Mouse (Mus musculus): ENCODE data around the gene Fndc3a. TPM values are rescaled to one million over a fixed set of nuclear protein-coding genes. Genes with fewer than 3 reads are reported as not detected.

Gene Fndc3a
- 10 to 100 TPM; 52.8 to 52.9 TPM for total RNA-seq (2021)

- intact Hi-C loops (cut with DNase I), result loop anchor here (2.0 to 10.0 kb wide), 2 partner anchors 107 to 275 kb away; no protein-coding TSS in a partner anchor
- peak; percentile 87 to 89 for DNase-seq (ENCODE audit: low spot score in 2 of 2)
Observed at GRCm38 (mm10) chr14:72709710-72710340, at the start of gene Fndc3a. Gene Fndc3a, minus strand, starts transcription at chr14:72710003.

- intact Hi-C loops (cut with DNase I), result no loop called here
- no peak for DNase-seq (ENCODE audit: low spot score in 2 of 2)
Observed at GRCm38 (mm10) chr14:72752893-72753292, 43.1 kb upstream of the Fndc3a start.

GRCm38 (mm10) chr14:72750426-72751182 lies 40.8 kb upstream of the Fndc3a start:
- no peak for DNase-seq (ENCODE audit: low spot score in 2 of 2)
- intact Hi-C loops (cut with DNase I), result no loop called here

- intact Hi-C loops (cut with DNase I), result no loop called here
- no peak for DNase-seq (ENCODE audit: low spot score in 2 of 2)
Observed at GRCm38 (mm10) chr14:72748331-72748730, 38.5 kb upstream of the Fndc3a start.

- intact Hi-C loops (cut with DNase I), result no loop called here
- no peak for DNase-seq (ENCODE audit: low spot score in 2 of 2)
Observed at GRCm38 (mm10) chr14:72741667-72742066, 31.9 kb upstream of the Fndc3a start.

GRCm38 (mm10) chr14:72740336-72740735 lies 30.5 kb upstream of the Fndc3a start:
- intact Hi-C loops (cut with DNase I), result no loop called here

GRCm38 (mm10) chr14:72739484-72740208 lies 29.8 kb upstream of the Fndc3a start:
- DNase-seq (ENCODE audit: low spot score in 2 of 2), result no peak
- intact Hi-C loops (cut with DNase I), result no loop called here

More at GRCm38 (mm10) chr14:72740336-72740735, 30.5 kb upstream of the Fndc3a start:
- no peak for DNase-seq (ENCODE audit: low spot score in 2 of 2)

GRCm38 (mm10) chr14:72738776-72739175 lies 29.0 kb upstream of the Fndc3a start:
- no peak for DNase-seq (ENCODE audit: low spot score in 2 of 2)

GRCm38 (mm10) chr14:72738217-72738616 lies 28.4 kb upstream of the Fndc3a start:
- intact Hi-C loops (cut with DNase I), result no loop called here
- DNase-seq (ENCODE audit: low spot score in 2 of 2), result no peak

More at GRCm38 (mm10) chr14:72738776-72739175, 29.0 kb upstream of the Fndc3a start:
- intact Hi-C loops (cut with DNase I), result no loop called here

- DNase-seq (ENCODE audit: low spot score in 2 of 2), result peak in 1 of 2 experiments; percentile 43
- intact Hi-C loops (cut with DNase I), result no loop called here
Observed at GRCm38 (mm10) chr14:72725865-72726264, 16.1 kb upstream of the Fndc3a start.

- no peak for DNase-seq (ENCODE audit: low spot score in 2 of 2)
- intact Hi-C loops (cut with DNase I), result no loop called here
Observed at GRCm38 (mm10) chr14:72722274-72723053, 12.7 kb upstream of the Fndc3a start.

- intact Hi-C loops (cut with DNase I), result loop anchor here (10.0 kb wide), 1 partner anchor 269 kb away; no protein-coding TSS in a partner anchor
Observed at GRCm38 (mm10) chr14:72716175-72716574, 6.4 kb upstream of the Fndc3a start.

GRCm38 (mm10) chr14:72711130-72711529 lies 1.3 kb upstream of the Fndc3a start:
- no peak for DNase-seq (ENCODE audit: low spot score in 2 of 2)
- intact Hi-C loops (cut with DNase I), result loop anchor here (10.0 kb wide), 1 partner anchor 274 kb away; no protein-coding TSS in a partner anchor

More at GRCm38 (mm10) chr14:72716175-72716574, 6.4 kb upstream of the Fndc3a start:
- DNase-seq (ENCODE audit: low spot score in 2 of 2), result no peak

- intact Hi-C loops (cut with DNase I), result loop anchor here (10.0 kb wide), 1 partner anchor 274 kb away; no protein-coding TSS in a partner anchor
- DNase-seq (ENCODE audit: low spot score in 2 of 2), result peak in 1 of 2 experiments; percentile 56
Observed at GRCm38 (mm10) chr14:72710341-72711027, 681 bp upstream of the Fndc3a start.

- intact Hi-C loops (cut with DNase I), result loop anchor here (2.0 kb wide), 1 partner anchor 106 kb away; no protein-coding TSS in a partner anchor
- DNase-seq (ENCODE audit: low spot score in 2 of 2), result peak; percentile 19 to 32
Observed at GRCm38 (mm10) chr14:72709091-72709709, 603 bp downstream of the Fndc3a start.

- intact Hi-C loops (cut with DNase I), result loop anchor here (2.0 kb wide), 1 partner anchor 106 kb away; no protein-coding TSS in a partner anchor
- DNase-seq (ENCODE audit: low spot score in 2 of 2), result peak; percentile 8 to 12
Observed at GRCm38 (mm10) chr14:72708581-72708991, 1.2 kb downstream of the Fndc3a start.

GRCm38 (mm10) chr14:72700056-72700455 lies 9.7 kb downstream of the Fndc3a start:
- no peak for DNase-seq (ENCODE audit: low spot score in 2 of 2)
- intact Hi-C loops (cut with DNase I), result no loop called here

GRCm38 (mm10) chr14:72691406-72691805 lies 18.4 kb downstream of the Fndc3a start:
- intact Hi-C loops (cut with DNase I), result no loop called here
- DNase-seq (ENCODE audit: low spot score in 2 of 2), result no peak
